Mouse (Mus musculus) testis, adult 2 months (tissue): ENCODE data around the gene Anp32e.

Source experiments
- CTCF ChIP-seq: fragments of 200-500 bp; IDR thresholded peaks from 2 replicates; pipeline ENCODE4 v1.5.1; 2012; ENCODE audit warnings: low read depth, mild to moderate bottlenecking, inconsistent platforms, low read length, moderate library complexity; ENCODE audit not compliant: control insufficient read depth, insufficient read depth, insufficient replicate concordance
- POLR2A ChIP-seq: fragments of 200-500 bp; IDR thresholded peaks from 2 replicates; pipeline ENCODE4 v1.6.1; 2012; ENCODE audit warnings: low read depth, mild to moderate bottlenecking, inconsistent platforms, low read length, moderate library complexity; ENCODE audit not compliant: control insufficient read depth

DNA sequence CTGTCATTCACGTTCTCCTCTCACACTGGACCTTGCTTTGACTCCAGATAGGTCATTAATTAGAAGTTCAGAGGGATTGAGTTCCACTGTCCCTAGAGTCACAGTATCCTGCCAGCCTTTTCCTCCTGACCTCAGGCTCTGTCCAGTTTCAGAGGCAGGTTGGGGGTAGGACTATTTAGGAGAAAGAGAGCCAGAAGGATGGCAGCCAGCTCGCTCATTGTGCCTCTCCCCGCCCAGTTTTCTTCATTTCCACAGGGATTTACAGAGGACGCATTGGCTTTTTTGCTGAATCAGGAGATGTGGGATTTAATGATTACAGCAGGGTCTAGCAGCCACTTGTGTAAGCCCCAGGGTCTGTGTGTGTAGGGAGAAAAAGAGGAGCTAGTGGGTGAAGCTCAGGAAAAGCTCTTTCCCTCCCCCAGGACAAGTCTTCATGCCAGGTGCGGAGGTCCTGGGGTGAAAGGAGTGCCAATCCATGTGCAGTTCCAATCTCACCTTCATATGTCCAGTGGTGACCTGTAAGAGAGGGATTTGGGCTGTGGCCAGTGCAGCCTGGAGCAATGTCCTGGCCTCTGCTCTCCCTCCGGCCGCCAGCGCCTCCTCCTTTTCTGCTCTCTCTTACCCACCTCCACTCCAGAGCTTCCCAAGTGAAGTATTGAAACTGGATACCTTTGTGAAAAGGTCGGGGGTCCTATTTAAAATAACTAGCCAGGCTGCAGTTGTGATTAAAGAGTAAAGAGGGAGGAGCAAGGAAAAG is 27.3 kb upstream of the Anp32e start:
- TF ChIP-seq CTCF (no peak), POLR2A (no peak)
